Mouse (Mus musculus): ENCODE measurements around the gene Gm20824. TPM values are rescaled to one million over a fixed set of nuclear protein-coding genes. Genes with fewer than 3 reads are reported as not detected.

The Gm20824 gene
- polyA plus RNA-seq (2012; rRNA removed) = not detected in 2 replicates

DNA sequence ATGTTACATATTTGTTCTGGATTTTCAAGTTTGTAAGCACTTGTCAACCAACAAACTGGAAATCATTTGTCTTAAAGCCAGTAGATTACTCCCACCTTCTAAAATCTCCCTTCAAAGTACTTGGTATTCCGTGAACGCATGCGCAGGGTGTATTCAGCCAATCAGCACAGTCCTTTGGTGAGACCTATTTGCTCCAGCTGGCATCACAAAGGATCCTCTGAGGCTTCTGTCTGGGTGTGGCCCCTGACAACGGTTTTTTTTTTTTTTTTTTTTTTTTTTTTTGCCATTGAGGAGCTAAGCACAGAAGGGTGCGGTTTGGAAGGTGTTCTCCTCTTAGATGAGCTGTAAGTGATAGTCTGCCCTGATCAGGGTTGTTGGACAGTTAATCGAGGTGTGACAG is at the start of gene Gm20824:
TSS of gene Gm20824 (plus strand) at position 301 of the 400 bp plus-strand sequence.

Other genes starting within 250 kb of the Gm20824 start
- gene Gm20825, start 186.4 kb upstream of the Gm20824 start, polyA plus RNA-seq (2012; rRNA removed) = not detected in 2 replicates